In genomic region chr14:29968075-29968821, GRCm38 (mm10) we compare ENCODE assay signal across 8 mouse cellular contexts. TPM values are rescaled to one million over a fixed set of nuclear protein-coding genes. Genes with fewer than 3 reads are reported as not detected.
DNase-seq lines count a peak whose midpoint lies in the region; ATAC-seq lines count a peak whose summit lies in the region.

Selenok (plus strand) TSS chr14:29968308.

- WGBS in heart, embryonic 14.5 days, result under 1% methylated on average over 49 of the region's 49 CpGs
- under 1% methylated on average over 49 of the region's 49 CpGs for WGBS in liver, embryonic 13.5 days (ENCODE audit: insufficient replicate concordance)
- WGBS in stomach, embryonic 16.5 days, result under 1% methylated on average over 49 of the region's 49 CpGs

- H3K27ac ChIP-seq in heart, embryonic 14.5 days (replicated peaks in 1 of 2; ENCODE audit: control insufficient read depth in 1 of 2, insufficient read depth in 1 of 2, low read depth in 2 of 2, low read length in 2 of 2), result peak within 1 kb of the TSS; percentile 74 to 83
- peak within 1 kb of the TSS; percentile 88 for H3K27ac ChIP-seq in liver, embryonic 13.5 days
- peak within 1 kb of the TSS; percentile 80 for H3K27ac ChIP-seq in stomach, embryonic 16.5 days (ENCODE audit: low read length)

- H3K4me3 ChIP-seq in heart, embryonic 14.5 days (ENCODE audit: control insufficient read depth in 1 of 2, insufficient read depth in 1 of 2, low read depth in 1 of 2, low read length in 2 of 2), result peak within 1 kb of the TSS; percentile 67 to 95
- peak within 1 kb of the TSS; percentile 90 for H3K4me3 ChIP-seq in liver, embryonic 13.5 days (replicated peaks)
- peak within 1 kb of the TSS; percentile 92 for H3K4me3 ChIP-seq in stomach, embryonic 16.5 days (replicated peaks; ENCODE audit: low read length)

- H3K9ac ChIP-seq in heart, embryonic 14.5 days (ENCODE audit: low read length), result peak within 1 kb of the TSS; percentile 80
- H3K9ac ChIP-seq in liver, embryonic 13.5 days, result peak within 1 kb of the TSS; percentile 94
- H3K9ac ChIP-seq in stomach, embryonic 16.5 days (ENCODE audit: low read length), result peak within 1 kb of the TSS; percentile 97

- H3K4me1 ChIP-seq in heart, embryonic 14.5 days (ENCODE audit: control insufficient read depth in 2 of 2, insufficient read depth in 2 of 2, low read length in 2 of 2), result peaks cover 10 to 18% of the 10 kb centered on the region in 2 experiments
- H3K4me1 ChIP-seq in liver, embryonic 13.5 days (replicated peaks), result peaks cover 40% of the 10 kb centered on the region
- H3K4me1 ChIP-seq in stomach, embryonic 16.5 days (ENCODE audit: control insufficient read depth, insufficient read depth, low read length), result peaks cover 9% of the 10 kb centered on the region

- ATAC-seq in CD4-positive, CD25-positive, alpha-beta regulatory T cell, adult 4 months, result peak; percentile 99
- ATAC-seq in heart, embryonic 14.5 days (ENCODE audit: insufficient number of reproducible peaks, insufficient read depth, low FRiP score, low read depth), result peak; percentile 100
- peak; percentile 100 for ATAC-seq in liver, embryonic 13.5 days (ENCODE audit: low read depth)
- ATAC-seq in stomach, embryonic 16.5 days (ENCODE audit: insufficient read depth, low FRiP score), result peak; percentile 100

- DNase-seq in c-Kit-negative CD71-positive TER-119-positive erythroid progenitor cells, embryonic 14.5 days (ENCODE audit: low read depth, low spot score), result peak; percentile 92
- DNase-seq in fibroblast of lung, adult 2 months (ENCODE audit: low read depth), result peak; percentile 97
- peak; percentile 98 for DNase-seq in kidney, postnatal 14 days
- peak; percentile 95 for DNase-seq in liver, embryonic 13.5 days
- peak; percentile 92 for DNase-seq in neural tube, embryonic 10.5 days (ENCODE audit: extremely low spot score, low spot score)

- H3K9me3 ChIP-seq in heart, embryonic 14.5 days (ENCODE audit: control insufficient read depth, low read length), result no peaks in the 10 kb centered on the region
- no peaks in the 10 kb centered on the region for H3K9me3 ChIP-seq in liver, embryonic 13.5 days (replicated peaks)
- H3K9me3 ChIP-seq in stomach, embryonic 16.5 days (replicated peaks; ENCODE audit: control insufficient read depth, low read length), result no peaks in the 10 kb centered on the region

- H3K27me3 ChIP-seq in heart, embryonic 14.5 days (ENCODE audit: control insufficient read depth, insufficient read depth, low read length), result no peaks in the 10 kb centered on the region
- no peaks in the 10 kb centered on the region for H3K27me3 ChIP-seq in liver, embryonic 13.5 days
- no peaks in the 10 kb centered on the region for H3K27me3 ChIP-seq in stomach, embryonic 16.5 days (ENCODE audit: control insufficient read depth, insufficient read depth, low read length)

- peak within 1 kb of the TSS; percentile 81 for H3K4me2 ChIP-seq in heart, embryonic 14.5 days (ENCODE audit: low read length)
- H3K4me2 ChIP-seq in liver, embryonic 13.5 days, result peak within 1 kb of the TSS; percentile 85
- peak within 1 kb of the TSS; percentile 72 for H3K4me2 ChIP-seq in stomach, embryonic 16.5 days (ENCODE audit: low read depth, low read length)

- peaks cover 37% of the 10 kb centered on the region for H3K36me3 ChIP-seq in heart, embryonic 14.5 days (ENCODE audit: control insufficient read depth, insufficient read depth, low read length)
- H3K36me3 ChIP-seq in liver, embryonic 13.5 days, result peaks cover 31% of the 10 kb centered on the region
- H3K36me3 ChIP-seq in stomach, embryonic 16.5 days (ENCODE audit: control insufficient read depth, insufficient read depth, low read length), result 0 out of 2 replicates have a peak, but pooled peaks cover 6% of the 10 kb centered on the region

RNA-seq across cellular contexts. Expression of gene Selenok, which starts in this region (rescaled TPM):
- polyA plus RNA-seq in CD4-positive, CD25-positive, alpha-beta regulatory T cell, adult 4 months (2017; shearing (Covaris generic)), result 100 to 1,000 TPM; 332 to 374 TPM
- polyA plus RNA-seq in heart, embryonic 14.5 days (2014; fragmentation: Nextera tagmentation; extraction: Ambion mirVana), result 170 and 183 TPM in 2 replicates
- polyA plus RNA-seq in liver, embryonic 13.5 days (2015; fragmentation: Nextera tagmentation; extraction: Ambion mirVana), result 132 and 151 TPM in 2 replicates
- polyA plus RNA-seq in stomach, embryonic 16.5 days (2015; fragmentation: Nextera tagmentation; extraction: Ambion mirVana), result 292 and 297 TPM in 2 replicates

Comparison
In these comparisons a context has a peak if more than half of its experiments do, and no peak if none do; other contexts are left out.
1. Peak in every context shown above with its lines: DNase-seq, ATAC-seq, H3K4me3 ChIP-seq and H3K27ac ChIP-seq.